Mouse (Mus musculus): ENCODE results near the gene Zswim9. TPM values are rescaled to one million over a fixed set of nuclear protein-coding genes. Genes with fewer than 3 reads are reported as not detected.

The Zswim9 gene
- polyA plus RNA-seq, 2 experiments, result 1.8 to 2.4 TPM

DNA sequence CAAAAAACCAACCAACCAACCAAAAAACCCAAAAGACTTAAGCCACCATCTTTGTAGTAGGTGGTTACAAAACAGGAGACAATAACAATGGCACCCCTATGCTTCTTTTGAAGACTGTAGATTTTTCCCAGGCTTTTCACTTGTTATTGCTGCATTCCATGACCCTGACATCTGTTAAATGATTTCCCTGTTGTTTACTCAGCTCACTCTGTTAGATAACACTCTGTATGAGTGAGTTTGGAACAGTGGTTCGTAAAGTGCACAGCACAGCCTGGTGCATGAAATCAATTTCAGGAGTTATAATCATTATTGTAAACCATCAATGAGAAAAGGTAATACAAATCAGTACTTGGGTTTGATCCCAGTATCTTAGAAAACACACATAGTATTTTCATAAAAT lies 6.8 kb downstream of the Zswim9 start:
- no peaks in the 10 kb centered on the region for H3K9me3 ChIP-seq (ENCODE audit: control insufficient read depth, low read length)
- DNase-seq (ENCODE audit: low read depth in 3 of 3, low spot score in 3 of 3) (no peak), ATAC-seq (ENCODE audit: insufficient read depth) (peak; percentile 41; the same call in 1 of the 2 replicates)
- H3K27ac ChIP-seq, result no peak overlapping the region
- no peaks in the 10 kb centered on the region for H3K27me3 ChIP-seq (ENCODE audit: control insufficient read depth, insufficient read depth, low read length)
- H3K9ac ChIP-seq (replicated peaks), result no peak overlapping the region
- H3K4me2 ChIP-seq (ENCODE audit: low read depth), result no peak overlapping the region
- H3K4me3 ChIP-seq (ENCODE audit: insufficient read depth in 1 of 2, low read depth in 2 of 2, low read length in 2 of 2), result no peak overlapping the region
- H3K4me1 ChIP-seq (replicated peaks; ENCODE audit: control insufficient read depth in 2 of 2, insufficient read depth in 2 of 2, low read length in 1 of 2), result no peaks in the 10 kb centered on the region
- TF ChIP-seq EP300 (IDR thresholded peaks at IDR 0.05; ENCODE audit: low read depth) (no peak), CTCF (IDR thresholded peaks at IDR 0.05; ENCODE audit: low read depth) (no peak)
- 60% methylated on average over 1 of the region's 1 CpGs for WGBS (ENCODE audit: insufficient replicate concordance)
- no peaks in the 10 kb centered on the region for H3K36me3 ChIP-seq (replicated peaks; ENCODE audit: control insufficient read depth, insufficient read depth, low read depth)

DNA sequence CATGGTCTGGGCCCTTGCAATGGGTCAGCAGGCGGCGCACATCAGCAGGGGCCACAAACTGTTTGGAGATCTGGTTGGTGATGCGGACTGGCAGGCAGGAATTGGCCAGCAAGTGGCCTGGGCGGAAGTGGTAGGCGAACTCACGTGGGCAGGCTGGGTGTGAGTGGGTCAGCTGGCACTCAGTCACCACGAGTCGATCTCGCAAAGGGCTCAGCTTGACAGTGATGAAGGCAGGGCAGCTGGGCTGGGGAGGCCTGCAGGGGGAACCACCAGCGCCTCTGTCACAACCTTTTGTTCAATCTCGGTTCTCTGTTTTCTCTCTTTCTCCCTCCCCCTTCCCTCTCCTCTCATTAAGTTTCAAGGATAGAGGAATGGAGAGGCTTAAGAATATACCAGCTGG lies 9.1 kb downstream of the Zswim9 start:
- no peaks in the 10 kb centered on the region for H3K9me3 ChIP-seq (ENCODE audit: control insufficient read depth, low read length)
- H3K27me3 ChIP-seq (ENCODE audit: control insufficient read depth, insufficient read depth, low read length), result no peaks in the 10 kb centered on the region
- DNase-seq (ENCODE audit: low read depth in 3 of 3, low spot score in 3 of 3), result no peak
- H3K4me3 ChIP-seq (ENCODE audit: insufficient read depth in 1 of 2, low read depth in 2 of 2, low read length in 2 of 2), result no peak overlapping the region
- H3K9ac ChIP-seq (replicated peaks), result no peak overlapping the region
- 67% methylated on average over 11 of the region's 11 CpGs for WGBS (ENCODE audit: insufficient replicate concordance)
- ATAC-seq (ENCODE audit: insufficient read depth), result no peak
- no peak overlapping the region for H3K27ac ChIP-seq
- H3K36me3 ChIP-seq (replicated peaks; ENCODE audit: control insufficient read depth, insufficient read depth, low read depth), result no peaks in the 10 kb centered on the region
- no peak overlapping the region for H3K4me2 ChIP-seq (ENCODE audit: low read depth)
- H3K4me1 ChIP-seq (replicated peaks; ENCODE audit: control insufficient read depth in 2 of 2, insufficient read depth in 2 of 2, low read length in 1 of 2), result no peaks in the 10 kb centered on the region
- TF ChIP-seq CTCF (IDR thresholded peaks at IDR 0.05; ENCODE audit: low read depth) (no peak), EP300 (IDR thresholded peaks at IDR 0.05; ENCODE audit: low read depth) (no peak)

DNA sequence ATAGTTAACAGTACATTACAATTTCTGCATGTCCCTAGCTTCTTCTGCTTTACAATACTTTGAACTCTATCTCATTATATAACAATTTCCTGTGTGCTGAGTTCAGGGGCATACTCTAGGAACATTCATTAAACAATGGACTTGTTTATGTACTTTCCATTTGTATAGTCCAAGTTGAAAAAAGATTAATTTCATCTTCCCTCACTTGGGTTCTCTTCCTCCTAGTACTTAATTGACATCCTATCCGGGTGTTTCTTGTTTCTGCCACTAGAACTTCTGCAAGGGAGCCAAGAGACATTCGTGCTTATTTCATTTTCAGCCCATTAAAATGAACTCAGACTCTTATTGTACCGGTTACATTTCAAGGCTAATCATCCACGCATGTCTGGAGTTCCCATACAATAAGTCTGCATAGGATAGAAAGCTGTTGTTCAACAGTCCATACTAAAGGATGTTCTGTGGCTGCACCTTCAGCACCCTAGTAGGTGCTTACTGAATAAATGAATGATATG lies 9.7 kb downstream of the Zswim9 start:
- Histone ChIP-seq H3K9me3 (ENCODE audit: control insufficient read depth, low read length) (no peaks in the 10 kb centered on the region), H3K36me3 (replicated peaks; ENCODE audit: control insufficient read depth, insufficient read depth, low read depth) (no peaks in the 10 kb centered on the region), H3K27ac (no peak overlapping the region), H3K27me3 (ENCODE audit: control insufficient read depth, insufficient read depth, low read length) (no peaks in the 10 kb centered on the region), H3K4me3 (ENCODE audit: insufficient read depth in 1 of 2, low read depth in 2 of 2, low read length in 2 of 2) (no peak overlapping the region), H3K9ac (replicated peaks) (no peak overlapping the region), H3K4me1 (replicated peaks; ENCODE audit: control insufficient read depth in 2 of 2, insufficient read depth in 2 of 2, low read length in 1 of 2) (no peaks in the 10 kb centered on the region), H3K4me2 (ENCODE audit: low read depth) (no peak overlapping the region)
- ATAC-seq (ENCODE audit: insufficient read depth) (no peak), DNase-seq (ENCODE audit: low read depth in 3 of 3, low spot score in 3 of 3) (no peak)
- 72% methylated on average over 4 of the region's 4 CpGs for WGBS (ENCODE audit: insufficient replicate concordance)
- TF ChIP-seq EP300 (IDR thresholded peaks at IDR 0.05; ENCODE audit: low read depth) (no peak), CTCF (IDR thresholded peaks at IDR 0.05; ENCODE audit: low read depth) (no peak)

DNA sequence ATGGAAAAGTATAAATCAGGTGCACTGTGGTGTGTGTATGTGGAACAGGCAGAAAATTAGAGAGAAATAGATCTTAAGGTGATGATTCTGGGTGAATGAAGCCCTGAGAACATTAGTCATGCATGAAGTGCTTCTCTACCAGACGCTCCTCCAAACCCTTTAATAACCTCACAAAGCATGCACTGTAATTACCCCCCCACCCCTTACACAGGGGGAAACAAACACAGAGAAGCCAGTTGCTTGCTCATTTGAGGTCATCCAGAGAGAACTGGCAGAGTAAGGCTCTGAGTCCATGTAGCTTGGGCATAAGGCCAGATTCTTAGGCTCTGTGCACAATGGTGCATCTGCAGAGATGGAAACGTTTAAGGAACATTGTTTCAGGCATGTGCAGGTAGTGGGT lies 14.1 kb downstream of the Zswim9 start:
- no peak for ATAC-seq (ENCODE audit: insufficient read depth)
- no peaks in the 10 kb centered on the region for H3K9me3 ChIP-seq (ENCODE audit: control insufficient read depth, low read length)
- 58% methylated on average over 2 of the region's 2 CpGs for WGBS (ENCODE audit: insufficient replicate concordance)
- no peaks in the 10 kb centered on the region for H3K4me1 ChIP-seq (replicated peaks; ENCODE audit: control insufficient read depth in 2 of 2, insufficient read depth in 2 of 2, low read length in 1 of 2)
- no peak overlapping the region for H3K4me3 ChIP-seq (ENCODE audit: insufficient read depth in 1 of 2, low read depth in 2 of 2, low read length in 2 of 2)
- TF ChIP-seq EP300 (IDR thresholded peaks at IDR 0.05; ENCODE audit: low read depth), result no peak
- TF ChIP-seq CTCF (IDR thresholded peaks at IDR 0.05; ENCODE audit: low read depth), result no peak
- H3K4me2 ChIP-seq (ENCODE audit: low read depth), result no peak overlapping the region
- H3K27me3 ChIP-seq (ENCODE audit: control insufficient read depth, insufficient read depth, low read length), result no peaks in the 10 kb centered on the region
- H3K36me3 ChIP-seq (replicated peaks; ENCODE audit: control insufficient read depth, insufficient read depth, low read depth), result no peaks in the 10 kb centered on the region
- H3K9ac ChIP-seq (replicated peaks), result no peak overlapping the region
- no peak for DNase-seq (ENCODE audit: low read depth in 3 of 3, low spot score in 3 of 3)
- H3K27ac ChIP-seq, result no peak overlapping the region

DNA sequence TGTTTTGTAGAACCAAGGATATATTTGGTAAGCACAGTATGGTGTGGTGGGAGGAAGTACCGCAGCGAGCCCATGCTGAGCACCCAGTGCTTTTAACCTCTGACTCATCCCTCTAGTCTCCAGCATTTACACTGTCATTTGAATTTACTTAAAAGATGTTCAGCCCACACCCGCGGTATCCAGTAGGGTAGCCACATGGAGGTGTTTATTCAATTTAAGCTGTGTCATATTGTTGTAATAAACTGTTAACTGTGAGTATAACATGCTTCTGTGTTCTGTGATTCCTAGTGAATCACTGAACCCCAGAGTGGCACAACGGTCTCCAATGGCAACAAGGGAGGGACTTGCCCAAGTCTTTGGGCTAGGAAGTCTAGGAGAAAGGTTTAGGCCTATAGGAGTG lies 14.7 kb downstream of the Zswim9 start:
- 72% methylated on average over 5 of the region's 5 CpGs for WGBS (ENCODE audit: insufficient replicate concordance)
- no peak overlapping the region for H3K4me3 ChIP-seq (ENCODE audit: insufficient read depth in 1 of 2, low read depth in 2 of 2, low read length in 2 of 2)
- H3K9ac ChIP-seq (replicated peaks), result no peak overlapping the region
- TF ChIP-seq CTCF (IDR thresholded peaks at IDR 0.05; ENCODE audit: low read depth), result no peak
- no peak for TF ChIP-seq EP300 (IDR thresholded peaks at IDR 0.05; ENCODE audit: low read depth)
- H3K27me3 ChIP-seq (ENCODE audit: control insufficient read depth, insufficient read depth, low read length), result no peaks in the 10 kb centered on the region
- ATAC-seq (ENCODE audit: insufficient read depth) (no peak), DNase-seq (ENCODE audit: low read depth in 3 of 3, low spot score in 3 of 3) (no peak)
- H3K4me1 ChIP-seq (replicated peaks; ENCODE audit: control insufficient read depth in 2 of 2, insufficient read depth in 2 of 2, low read length in 1 of 2), result no peaks in the 10 kb centered on the region
- H3K9me3 ChIP-seq (ENCODE audit: control insufficient read depth, low read length), result no peaks in the 10 kb centered on the region
- no peak overlapping the region for H3K4me2 ChIP-seq (ENCODE audit: low read depth)
- H3K36me3 ChIP-seq (replicated peaks; ENCODE audit: control insufficient read depth, insufficient read depth, low read depth), result no peaks in the 10 kb centered on the region
- no peak overlapping the region for H3K27ac ChIP-seq

Measured in liver, embryonic 14.5 days (tissue).